Mouse (Mus musculus): Measurements from ENCODE around the gene Rangrf. TPM values are rescaled to one million over a fixed set of nuclear protein-coding genes. Genes with fewer than 3 reads are reported as not detected.
"Not testable (repeated sequence)": the region's sequence is repeated elsewhere in the genome, so short reads cannot be mapped to it uniquely, and the experiment has no call there.

Rangrf gene
- 21.2 and 29.7 TPM in 2 replicates for polyA plus RNA-seq (2012; rRNA removed)

DNA sequence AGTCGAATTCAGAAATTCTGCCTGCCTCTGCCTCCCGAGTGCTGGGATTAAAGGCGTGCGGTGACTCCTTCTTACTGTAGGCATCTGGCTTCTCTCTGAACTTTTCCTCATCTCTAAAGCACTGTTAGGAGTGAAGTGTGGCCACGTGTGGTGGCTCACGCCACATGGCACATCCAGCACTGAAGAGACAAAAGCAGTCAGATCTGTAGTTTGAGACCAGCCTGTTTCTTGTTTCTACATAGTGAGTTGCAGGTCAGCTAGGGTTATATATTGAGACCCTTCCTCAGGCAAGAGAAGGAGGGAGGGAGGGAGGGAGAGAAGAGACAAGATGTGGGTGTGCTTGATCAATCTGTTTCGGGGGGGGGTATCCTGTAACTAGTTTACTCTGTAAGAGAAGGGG, at the start of gene Rangrf:
Gene Rangrf, minus strand, starts transcription at position 101 of the 400 bp plus-strand sequence.
- no peak within 1 kb of the TSS for H3K27ac ChIP-seq (ENCODE audit: insufficient read depth, low read depth, low read length)
- no peaks in the 10 kb centered on the region for H3K27me3 ChIP-seq (ENCODE audit: control insufficient read depth, insufficient read depth, low read length)
- no peaks in the 10 kb centered on the region for H3K36me3 ChIP-seq (ENCODE audit: control insufficient read depth, insufficient read depth, low read length)
- peaks cover 15% of the 10 kb centered on the region for H3K4me1 ChIP-seq (ENCODE audit: control insufficient read depth, insufficient read depth, insufficient read length, low read length)
- 86% methylated on average over 7 of the region's 7 CpGs for WGBS
- peak within 1 kb of the TSS; percentile 73 for H3K4me3 ChIP-seq (ENCODE audit: low read depth, low read length)
- TF ChIP-seq POLR2A (IDR thresholded peaks at IDR 0.05; ENCODE audit: low read depth, low read length) (no peak), CTCF (IDR thresholded peaks at IDR 0.05; ENCODE audit: extremely low read depth, insufficient read length, insufficient replicate concordance, low read depth, low read length) (no peak)

DNA sequence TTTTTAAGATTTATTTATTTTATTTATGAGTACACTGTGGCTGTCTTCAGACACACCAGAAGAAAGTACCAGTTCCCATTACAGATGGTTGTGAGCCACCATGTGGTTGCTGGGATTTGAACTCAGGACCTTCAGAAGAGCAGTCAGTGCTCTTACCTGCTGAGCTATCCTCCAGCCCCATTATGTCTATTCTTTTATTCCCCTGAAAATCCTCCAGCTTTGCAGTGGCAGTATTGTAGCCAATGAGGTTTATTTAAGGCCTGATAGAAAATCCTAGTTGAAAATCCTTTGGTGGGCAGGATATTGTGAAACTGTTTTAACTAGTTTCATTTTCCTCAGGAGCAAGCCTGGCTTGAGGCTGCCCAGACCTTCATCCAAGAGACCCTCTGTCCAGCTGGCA, 45.7 kb upstream of the Rangrf start:
- H3K36me3 ChIP-seq (ENCODE audit: control insufficient read depth, insufficient read depth, low read length) = peaks cover 25% of the 10 kb centered on the region
- no peaks in the 10 kb centered on the region; the same call in 1 of the 2 replicates for H3K4me1 ChIP-seq (ENCODE audit: control insufficient read depth, insufficient read depth, insufficient read length, low read length)
- no peak overlapping the region for H3K27ac ChIP-seq (ENCODE audit: insufficient read depth, low read depth, low read length)
- no peak for TF ChIP-seq POLR2A (IDR thresholded peaks at IDR 0.05; ENCODE audit: low read depth, low read length)
- H3K4me3 ChIP-seq (ENCODE audit: low read depth, low read length) = no peak overlapping the region
- no peaks in the 10 kb centered on the region for H3K27me3 ChIP-seq (ENCODE audit: control insufficient read depth, insufficient read depth, low read length)

DNA sequence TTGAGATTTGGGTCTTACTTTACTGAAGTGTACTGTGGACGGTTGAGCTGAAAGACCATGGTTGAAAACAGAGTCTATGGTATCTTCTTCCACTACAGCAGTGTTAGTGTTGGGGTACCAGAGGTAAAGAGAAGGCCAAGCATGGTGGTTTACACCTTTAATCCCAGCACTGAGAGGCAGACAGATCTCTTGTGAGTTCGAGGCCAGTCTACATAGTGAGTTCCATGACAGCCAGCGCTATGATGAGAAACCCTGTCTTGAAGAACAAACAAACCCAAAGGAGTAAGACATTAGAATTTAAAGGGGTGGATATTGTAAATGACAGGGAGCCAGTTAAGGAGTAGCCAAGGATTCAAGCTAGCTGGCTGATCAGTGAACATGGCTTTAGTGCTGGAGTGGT, 41.8 kb upstream of the Rangrf start:
- Histone ChIP-seq H3K4me1 (ENCODE audit: control insufficient read depth, insufficient read depth, insufficient read length, low read length) (peaks cover 2% of the 10 kb centered on the region; the same call in 1 of the 2 replicates), H3K4me3 (ENCODE audit: low read depth, low read length) (no peak overlapping the region), H3K36me3 (ENCODE audit: control insufficient read depth, insufficient read depth, low read length) (peaks cover 4% of the 10 kb centered on the region), H3K27me3 (ENCODE audit: control insufficient read depth, insufficient read depth, low read length) (no peaks in the 10 kb centered on the region), H3K27ac (ENCODE audit: insufficient read depth, low read depth, low read length) (no peak overlapping the region)
- TF ChIP-seq CTCF (IDR thresholded peaks at IDR 0.05; ENCODE audit: extremely low read depth, insufficient read length, insufficient replicate concordance, low read depth, low read length) = no peak
- TF ChIP-seq POLR2A (IDR thresholded peaks at IDR 0.05; ENCODE audit: low read depth, low read length) = no peak
- 39% methylated on average over 3 of the region's 3 CpGs for WGBS

DNA sequence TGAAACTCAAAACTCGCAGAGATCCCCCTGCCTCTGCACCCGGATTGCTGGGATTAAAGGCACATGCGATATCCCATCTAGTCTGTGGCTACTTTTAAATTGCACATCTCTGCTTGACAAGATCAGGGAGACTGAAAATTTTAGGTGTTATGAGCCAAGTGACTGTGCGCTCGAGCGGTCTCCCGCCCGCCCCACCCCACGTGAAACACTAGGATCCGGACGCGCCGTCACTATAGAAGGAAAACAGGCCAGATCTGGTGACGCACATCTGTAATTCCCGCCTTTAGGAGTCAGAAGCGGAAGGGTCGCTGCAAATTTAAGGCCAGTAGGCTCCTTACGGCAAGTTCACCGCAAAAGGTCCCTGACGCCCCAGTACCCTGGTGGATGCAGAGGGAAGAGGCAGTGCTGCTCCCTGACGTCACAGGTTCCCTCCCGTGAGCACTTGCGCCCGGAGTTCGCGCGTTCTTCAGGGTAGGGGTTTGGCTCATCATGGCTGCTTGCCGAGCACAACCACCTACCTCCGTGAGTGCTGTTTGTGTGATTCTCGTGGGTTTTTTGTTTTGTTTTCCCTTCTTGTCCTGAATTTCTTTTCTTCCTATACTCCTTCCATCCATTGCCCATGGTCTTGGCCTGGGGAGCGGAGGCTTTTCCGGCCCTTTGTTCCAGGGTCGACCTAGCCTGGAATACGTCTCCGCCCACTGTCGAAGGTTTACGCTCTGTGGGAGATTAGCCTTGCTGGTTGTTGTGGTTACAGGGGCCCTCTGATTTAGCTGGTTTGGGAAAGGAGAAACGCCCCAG, 40.9 kb upstream of the Rangrf start, which contains the start of gene Ctc1:
Gene Ctc1, plus strand, starts transcription at position 268 of the 798 bp plus-strand sequence.
- H3K4me1 ChIP-seq (ENCODE audit: control insufficient read depth, insufficient read depth, insufficient read length, low read length) = peaks cover 2% of the 10 kb centered on the region; the same call in 1 of the 2 replicates
- H3K27ac ChIP-seq (ENCODE audit: insufficient read depth, low read depth, low read length) = peak within 1 kb of the TSS; percentile 66
- TF ChIP-seq CTCF (IDR thresholded peaks at IDR 0.05; ENCODE audit: extremely low read depth, insufficient read length, insufficient replicate concordance, low read depth, low read length) (peak; percentile 82; the same call in 1 of the 2 replicates), POLR2A (IDR thresholded peaks at IDR 0.05; ENCODE audit: low read depth, low read length) (peak; percentile 58; the same call in 1 of the 2 replicates)
- peak within 1 kb of the TSS; percentile 82 for H3K4me3 ChIP-seq (ENCODE audit: low read depth, low read length)
- H3K36me3 ChIP-seq (ENCODE audit: control insufficient read depth, insufficient read depth, low read length) = peaks cover under 1% of the 10 kb centered on the region; the same call in 1 of the 2 replicates
- under 1% methylated on average over 38 of the region's 38 CpGs for WGBS
- no peaks in the 10 kb centered on the region for H3K27me3 ChIP-seq (ENCODE audit: control insufficient read depth, insufficient read depth, low read length)

DNA sequence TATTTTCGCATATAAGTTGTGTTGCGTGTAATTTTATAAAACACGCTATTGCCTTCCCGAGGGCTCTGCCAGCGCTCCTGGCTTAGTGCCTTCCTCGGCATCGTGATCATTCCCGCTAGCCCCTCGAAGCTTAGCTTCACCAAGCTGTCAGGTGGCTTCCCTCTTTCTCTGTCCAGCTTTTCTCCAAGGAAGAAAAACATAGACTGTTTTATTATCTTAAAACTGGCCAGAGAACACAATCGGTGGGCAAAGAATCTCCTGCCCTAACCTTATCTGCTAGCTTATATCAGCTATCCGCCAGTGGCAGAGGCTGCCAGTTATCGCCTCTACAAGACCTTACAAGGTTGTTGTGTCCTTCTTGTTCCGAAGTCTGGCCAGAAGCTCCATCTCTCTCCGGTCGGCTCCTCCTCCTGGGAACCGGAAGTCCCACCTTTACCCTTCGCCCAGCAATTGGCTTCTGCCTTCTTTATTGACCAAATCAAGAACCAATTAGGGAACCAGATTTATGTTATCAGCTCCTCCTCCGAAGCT, 37.2 kb upstream of the Rangrf start:
- Histone ChIP-seq H3K27ac (ENCODE audit: insufficient read depth, low read depth, low read length) (peak overlapping the region; percentile 87), H3K36me3 (ENCODE audit: control insufficient read depth, insufficient read depth, low read length) (no peaks in the 10 kb centered on the region), H3K4me3 (ENCODE audit: low read depth, low read length) (peak overlapping the region; percentile 82), H3K27me3 (ENCODE audit: control insufficient read depth, insufficient read depth, low read length) (no peaks in the 10 kb centered on the region), H3K4me1 (ENCODE audit: control insufficient read depth, insufficient read depth, insufficient read length, low read length) (peaks cover 2% of the 10 kb centered on the region; the same call in 1 of the 2 replicates)
- WGBS = under 1% methylated on average over 18 of the region's 18 CpGs
- TF ChIP-seq POLR2A (IDR thresholded peaks at IDR 0.05; ENCODE audit: low read depth, low read length) = peak; percentile 90
- no peak for TF ChIP-seq CTCF (IDR thresholded peaks at IDR 0.05; ENCODE audit: extremely low read depth, insufficient read length, insufficient replicate concordance, low read depth, low read length)

DNA sequence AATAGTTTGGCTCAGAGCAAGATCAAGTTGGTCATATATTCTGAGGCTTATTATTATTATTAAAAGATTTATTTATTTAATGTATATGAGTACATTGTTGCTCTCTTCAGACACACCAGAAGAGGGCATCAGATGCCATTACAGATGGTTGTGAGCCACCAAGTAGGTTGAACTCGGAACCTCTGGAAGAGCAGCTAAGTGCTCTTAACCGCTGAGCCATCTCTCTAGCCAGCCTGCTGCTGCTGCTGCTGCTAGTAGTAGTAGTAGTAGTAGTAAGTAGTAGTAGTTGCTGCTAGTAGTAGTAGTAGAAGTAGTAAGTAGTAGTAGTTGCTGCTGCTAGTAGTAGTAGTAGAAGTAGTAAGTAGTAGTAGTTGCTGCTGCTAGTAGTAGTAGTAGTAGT, 36.5 kb upstream of the Rangrf start:
- not testable (repeated sequence) for H3K27me3 ChIP-seq (ENCODE audit: control insufficient read depth, insufficient read depth, low read length); H3K4me1 ChIP-seq (ENCODE audit: control insufficient read depth, insufficient read depth, insufficient read length, low read length); H3K4me3 ChIP-seq (ENCODE audit: low read depth, low read length); H3K36me3 ChIP-seq (ENCODE audit: control insufficient read depth, insufficient read depth, low read length); H3K27ac ChIP-seq (ENCODE audit: insufficient read depth, low read depth, low read length)
- 37% methylated on average over 2 of the region's 2 CpGs for WGBS

Data from small intestine, adult 2 months (tissue).